Mouse (Mus musculus) splenic B cell, adult 2 months (primary cell): ENCODE results near the gene Dyrk3.
A peak's percentile ranks its signal among the peaks of the same experiment; 100 is the strongest.

Experiments
- DNase-seq: peaks from one replicate; pipeline ENCODE4 v3.0.0-alpha.2; 2011; ENCODE audit warnings: low read depth, low spot score
- H3K27me3 ChIP-seq: 2 replicates; pipeline ENCODE4 v1.6.1; 2012; ENCODE audit warnings: mild to moderate bottlenecking, low read length, moderate library complexity, mixed read lengths; ENCODE audit not compliant: control insufficient read depth, poor library complexity, insufficient read depth, severe bottlenecking
- H3K36me3 ChIP-seq: 2 replicates; pipeline ENCODE4 v1.6.1; 2012; ENCODE audit warnings: mild to moderate bottlenecking, low read length, moderate library complexity, mixed read lengths; ENCODE audit not compliant: control insufficient read depth, poor library complexity, insufficient read depth, severe bottlenecking

The Dyrk3 gene

GRCm38 (mm10) chr1:131139102-131140095 lies 1.3 kb upstream of the Dyrk3 start:
- H3K36me3 ChIP-seq, result no peaks in the 10 kb centered on the region
- H3K27me3 ChIP-seq, result no peaks in the 10 kb centered on the region
- DNase-seq, result peak; percentile 19

- H3K27me3 ChIP-seq, result no peaks in the 10 kb centered on the region
- no peaks in the 10 kb centered on the region for H3K36me3 ChIP-seq
- DNase-seq, result peak; percentile 28
These were observed 422 bp downstream of the Dyrk3 start for GRCm38 (mm10) chr1:131137717-131138118.

- no peaks in the 10 kb centered on the region for H3K27me3 ChIP-seq
- no peaks in the 10 kb centered on the region for H3K36me3 ChIP-seq
- DNase-seq, result no peak
These were observed 1.0 kb downstream of the Dyrk3 start for GRCm38 (mm10) chr1:131137111-131137510.

- DNase-seq, result peak; percentile 35
- Histone ChIP-seq H3K27me3 (no peaks in the 10 kb centered on the region), H3K36me3 (no peaks in the 10 kb centered on the region)
These were observed 2.0 kb downstream of the Dyrk3 start for GRCm38 (mm10) chr1:131135960-131136629.

GRCm38 (mm10) chr1:131134942-131135522 lies 3.1 kb downstream of the Dyrk3 start:
- Histone ChIP-seq H3K27me3 (no peaks in the 10 kb centered on the region), H3K36me3 (no peaks in the 10 kb centered on the region)
- DNase-seq, result peak; percentile 68

- no peak for DNase-seq
- Histone ChIP-seq H3K27me3 (no peaks in the 10 kb centered on the region), H3K36me3 (peaks cover 1% of the 10 kb centered on the region; the same call in 1 of the 2 replicates)
These were observed 3.9 kb downstream of the Dyrk3 start for GRCm38 (mm10) chr1:131134231-131134630.

- no peak for DNase-seq
- Histone ChIP-seq H3K36me3 (peaks cover 1% of the 10 kb centered on the region; the same call in 1 of the 2 replicates), H3K27me3 (no peaks in the 10 kb centered on the region)
These were observed 12.0 kb downstream of the Dyrk3 start for GRCm38 (mm10) chr1:131125987-131126744.

GRCm38 (mm10) chr1:131123522-131124265 lies 14.4 kb downstream of the Dyrk3 start:
- no peak for DNase-seq
- H3K36me3 ChIP-seq, result no peaks in the 10 kb centered on the region
- H3K27me3 ChIP-seq, result no peaks in the 10 kb centered on the region

GRCm38 (mm10) chr1:131121987-131122386 lies 16.2 kb downstream of the Dyrk3 start:
- Histone ChIP-seq H3K36me3 (no peaks in the 10 kb centered on the region), H3K27me3 (no peaks in the 10 kb centered on the region)
- DNase-seq, result peak; percentile 61

GRCm38 (mm10) chr1:131119026-131119425 lies 19.1 kb downstream of the Dyrk3 start:
- DNase-seq, result peak; percentile 85

GRCm38 (mm10) chr1:131118530-131118929 lies 19.6 kb downstream of the Dyrk3 start:
- DNase-seq, result no peak
- Histone ChIP-seq H3K27me3 (no peaks in the 10 kb centered on the region), H3K36me3 (no peaks in the 10 kb centered on the region)

More at GRCm38 (mm10) chr1:131119026-131119425, 19.1 kb downstream of the Dyrk3 start:
- no peaks in the 10 kb centered on the region for H3K36me3 ChIP-seq
- no peaks in the 10 kb centered on the region for H3K27me3 ChIP-seq

GRCm38 (mm10) chr1:131116430-131117011 lies 21.6 kb downstream of the Dyrk3 start:
- no peaks in the 10 kb centered on the region for H3K27me3 ChIP-seq
- DNase-seq, result no peak
- H3K36me3 ChIP-seq, result no peaks in the 10 kb centered on the region

GRCm38 (mm10) chr1:131115932-131116331 lies 22.2 kb downstream of the Dyrk3 start:
- peak; percentile 91 for DNase-seq
- no peaks in the 10 kb centered on the region for H3K27me3 ChIP-seq

More at GRCm38 (mm10) chr1:131115932-131116331, 22.2 kb downstream of the Dyrk3 start:
- no peaks in the 10 kb centered on the region for H3K36me3 ChIP-seq
